Mouse (Mus musculus) adrenal gland, postnatal 25 days (tissue): ENCODE results near the gene Luc7l3. TPM values are rescaled to one million over a fixed set of nuclear protein-coding genes. Genes with fewer than 3 reads are reported as not detected.

Experiments
- DNase-seq: peaks from one replicate; pipeline ENCODE4 v3.0.0; 2021; ENCODE audit warnings: mixed read lengths
- total RNA-seq: library from RNA; stranded (reverse); gene quantifications from 2 replicates; pipeline ENCODE4 v1.2.3, GENCODE M21; 2021

Gene Luc7l3
- total RNA-seq, 1 experiment from 2014 or later, result 97.2 TPM

DNA sequence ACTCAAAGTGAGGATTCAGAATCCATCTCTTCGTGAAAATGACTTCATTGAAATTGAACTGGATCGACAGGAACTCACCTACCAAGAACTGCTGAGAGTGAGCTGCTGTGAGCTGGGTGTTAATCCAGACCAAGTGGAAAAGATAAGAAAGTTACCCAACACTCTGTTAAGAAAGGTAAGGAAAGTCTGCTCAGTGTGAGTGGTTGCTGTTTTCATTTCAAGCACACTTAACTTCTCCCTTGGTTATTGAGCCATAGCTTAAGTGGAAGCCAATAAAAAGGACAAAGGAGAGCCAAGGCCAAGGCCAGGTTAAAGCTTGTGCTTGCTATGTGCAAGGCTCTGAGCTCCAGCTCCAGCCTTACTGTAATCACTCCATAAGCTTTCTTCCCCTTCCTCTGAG, 16.6 kb upstream of the Luc7l3 start:
- no peak for DNase-seq

DNA sequence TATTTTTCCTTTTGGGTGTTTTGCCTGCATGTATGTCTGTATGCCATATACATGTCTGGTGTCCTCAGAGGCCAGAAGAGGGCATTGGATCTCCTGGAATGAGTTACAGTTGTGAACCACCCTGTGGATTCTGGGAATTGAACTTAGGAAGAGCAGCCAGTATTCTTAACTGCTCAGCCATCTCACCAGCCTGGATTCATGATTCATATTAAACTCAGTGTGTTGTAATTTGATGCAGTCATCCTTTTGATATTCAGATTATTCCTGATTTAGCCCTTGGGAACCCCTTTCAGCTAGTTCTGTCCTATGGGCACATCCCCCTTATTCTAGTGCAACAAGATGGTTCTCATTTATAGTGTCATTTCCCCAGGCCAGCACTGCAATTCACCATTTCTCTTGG, 14.8 kb upstream of the Luc7l3 start:
- DNase-seq, result no peak

DNA sequence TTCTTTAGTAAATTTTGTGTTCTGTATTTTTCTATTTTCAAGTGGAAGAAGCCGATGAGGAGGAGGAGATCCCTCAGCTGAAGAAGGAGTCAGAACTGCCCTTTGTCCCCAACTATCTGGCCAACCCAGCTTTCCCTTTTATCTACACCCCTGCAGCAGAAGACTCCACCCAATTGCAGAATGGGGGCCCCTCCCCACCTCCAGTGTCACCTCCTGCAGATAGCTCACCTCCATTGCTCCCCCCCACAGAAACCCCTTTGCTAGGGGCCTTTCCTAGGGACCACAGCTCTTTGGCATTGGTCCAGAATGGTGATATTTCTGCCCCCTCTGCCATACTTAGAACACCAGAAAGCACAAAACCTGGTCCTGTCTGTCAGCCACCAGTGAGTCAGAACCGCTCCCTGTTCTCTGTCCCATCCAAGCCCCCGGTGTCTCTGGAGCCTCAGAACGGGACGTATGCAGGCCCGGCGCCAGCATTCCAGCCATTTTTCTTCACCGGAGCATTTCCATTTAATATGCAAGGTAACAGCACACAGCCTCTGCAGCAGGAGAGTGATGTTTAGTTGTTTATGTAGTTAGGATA, 12.7 kb upstream of the Luc7l3 start:
- DNase-seq, result no peak

- DNase-seq, result no peak
Measured at GRCm38 (mm10) chr11:94332726-94333125, 10.9 kb upstream of the Luc7l3 start.

DNA sequence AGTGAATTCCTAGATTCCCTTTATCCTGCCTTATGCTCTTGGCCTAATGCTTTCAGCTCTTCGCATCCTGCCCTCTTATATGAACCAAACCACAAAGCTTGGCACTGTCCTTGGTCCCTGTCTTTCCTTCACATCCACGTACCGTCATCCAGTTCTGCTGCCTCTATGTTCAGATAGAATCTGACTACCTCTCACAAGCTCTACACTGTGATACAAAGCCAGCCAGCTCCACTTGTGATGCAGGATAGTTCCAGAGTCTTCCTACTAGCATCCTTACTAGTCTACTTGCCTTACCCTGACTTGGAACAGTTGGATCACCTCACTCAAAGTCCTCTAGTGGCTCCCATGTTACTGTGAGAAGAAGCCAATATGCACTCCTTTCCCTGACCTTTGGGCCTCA, 8.4 kb upstream of the Luc7l3 start:
- DNase-seq, result no peak

- DNase-seq, result peak; percentile 32
Measured at GRCm38 (mm10) chr11:94329270-94329891, 7.6 kb upstream of the Luc7l3 start.

- DNase-seq, result no peak
Measured at GRCm38 (mm10) chr11:94328644-94329025, 6.8 kb upstream of the Luc7l3 start.

- peak; percentile 93 for DNase-seq
Measured at GRCm38 (mm10) chr11:94327693-94328643, 6.2 kb upstream of the Luc7l3 start, which contains the start of gene Ankrd40. Gene Ankrd40 (plus strand): TSS chr11:94328001.

DNA sequence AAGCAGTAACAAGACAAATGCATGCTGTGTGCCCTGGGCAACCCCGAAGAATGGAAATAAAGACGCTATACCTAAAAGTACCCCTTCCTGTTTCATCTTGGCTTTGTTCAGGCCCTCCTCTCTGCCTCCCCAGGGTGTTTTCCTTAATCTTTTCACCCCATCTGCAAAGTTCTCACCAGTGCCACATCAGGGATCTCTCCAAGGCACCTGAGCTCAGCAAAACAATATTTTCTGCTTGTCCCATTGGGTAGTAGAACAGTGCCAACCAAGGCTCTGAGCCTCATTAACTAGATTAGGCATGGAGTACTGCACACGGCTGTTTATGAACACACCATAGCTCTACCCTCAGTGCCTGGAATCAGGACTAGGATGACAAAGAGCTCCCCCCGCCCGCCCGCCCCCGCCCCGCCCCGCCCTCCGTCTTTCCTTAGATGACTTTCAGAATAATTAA, 5.2 kb upstream of the Luc7l3 start:
- no peak for DNase-seq

- DNase-seq, result no peak
Measured at GRCm38 (mm10) chr11:94324618-94325017, 2.8 kb upstream of the Luc7l3 start.

DNA sequence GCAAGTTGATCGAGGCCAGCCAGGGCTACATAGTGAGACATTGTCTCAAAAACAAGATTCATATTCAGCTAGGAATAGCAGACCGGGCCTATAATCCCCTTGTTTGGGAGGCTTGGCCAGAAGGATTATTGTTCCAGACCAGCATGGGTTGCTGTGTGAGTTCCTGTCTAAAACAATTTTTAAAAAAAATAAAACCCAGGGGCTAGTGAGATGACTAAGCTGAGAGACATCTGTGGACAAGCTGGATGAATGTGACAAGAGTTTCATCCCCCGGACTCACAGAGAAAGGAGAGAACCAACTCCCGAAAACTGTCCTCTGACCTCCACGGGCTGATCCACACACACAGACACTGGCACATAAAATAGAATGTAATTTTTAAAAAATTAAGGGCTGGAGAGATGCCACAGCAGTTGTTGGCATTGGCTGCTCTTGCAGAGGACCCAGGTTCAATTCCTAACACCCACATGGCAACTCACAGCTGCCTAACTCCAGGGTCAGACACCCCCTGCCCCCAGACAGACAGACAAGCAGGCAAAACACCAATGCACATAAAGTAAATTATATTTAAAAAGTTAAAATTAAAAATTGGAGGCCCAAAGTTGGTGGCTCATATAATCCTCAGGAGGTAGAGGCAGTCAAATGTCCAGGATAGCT, 1.6 kb upstream of the Luc7l3 start:
- DNase-seq, result no peak

DNA sequence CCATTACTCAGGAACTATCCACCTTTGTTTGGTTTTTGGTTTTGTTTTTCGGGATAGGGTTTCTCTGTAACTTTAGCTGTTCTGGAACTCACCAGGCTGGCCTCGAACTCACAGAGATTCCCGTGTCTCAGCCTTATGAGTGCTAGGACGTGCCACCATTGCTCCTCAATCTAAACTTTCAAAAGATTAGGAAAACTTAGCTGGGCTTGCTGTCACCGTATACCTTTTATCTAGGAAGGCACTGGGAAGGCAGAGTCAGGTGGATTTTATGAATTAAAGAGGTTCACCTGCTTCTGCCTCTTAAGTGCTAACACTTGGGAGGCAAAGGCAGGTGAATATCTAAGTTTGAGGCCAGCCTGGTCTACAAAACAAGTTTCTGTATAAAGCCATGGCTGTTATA, 848 bp upstream of the Luc7l3 start:
- no peak for DNase-seq

GRCm38 (mm10) chr11:94320969-94321930, 538 bp downstream of the Luc7l3 start:
- peak; percentile 57 for DNase-seq

- DNase-seq, result no peak
Measured at GRCm38 (mm10) chr11:94318056-94318455, 3.7 kb downstream of the Luc7l3 start.

DNA sequence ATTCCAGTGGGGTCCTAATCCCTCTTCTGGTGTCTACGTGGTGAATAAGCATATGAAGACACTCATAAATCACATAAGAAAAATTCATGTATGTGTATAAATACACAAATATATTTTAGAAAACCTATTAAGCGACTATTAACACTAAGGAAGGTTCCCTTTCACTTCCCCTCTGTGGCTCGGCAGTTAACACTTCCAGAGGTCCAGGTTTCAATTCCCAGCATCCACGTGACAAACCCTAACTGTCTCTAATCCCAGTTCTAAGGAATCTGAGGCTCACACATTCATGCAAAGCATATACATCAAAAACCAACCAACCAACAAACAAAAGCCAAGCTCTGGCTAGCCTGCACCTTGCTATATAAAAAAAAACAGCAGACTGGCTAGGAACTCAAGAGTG, 4.3 kb downstream of the Luc7l3 start:
- no peak for DNase-seq

DNA sequence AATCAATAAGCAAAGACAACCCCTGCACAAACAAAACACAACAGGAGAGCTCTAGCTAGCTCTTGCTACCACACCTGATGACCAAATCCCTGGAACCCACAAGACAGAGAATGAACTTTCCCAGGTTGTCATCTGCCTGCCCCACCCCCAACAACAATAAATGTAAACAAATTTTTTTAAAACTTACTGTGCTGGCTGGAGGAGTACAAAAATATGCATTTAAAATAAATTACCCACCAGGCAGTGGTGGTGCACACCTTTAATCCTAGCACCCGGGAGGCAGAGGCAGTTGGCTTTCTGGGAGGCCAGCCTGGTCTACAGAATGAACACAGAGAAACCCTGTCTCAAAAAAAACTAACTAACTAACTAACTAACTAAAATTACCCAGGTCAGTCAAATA, 4.8 kb downstream of the Luc7l3 start:
- DNase-seq, result no peak

GRCm38 (mm10) chr11:94316528-94316927, 5.3 kb downstream of the Luc7l3 start:
- no peak for DNase-seq

- no peak for DNase-seq
Measured at GRCm38 (mm10) chr11:94315308-94315707, 6.5 kb downstream of the Luc7l3 start.

DNA sequence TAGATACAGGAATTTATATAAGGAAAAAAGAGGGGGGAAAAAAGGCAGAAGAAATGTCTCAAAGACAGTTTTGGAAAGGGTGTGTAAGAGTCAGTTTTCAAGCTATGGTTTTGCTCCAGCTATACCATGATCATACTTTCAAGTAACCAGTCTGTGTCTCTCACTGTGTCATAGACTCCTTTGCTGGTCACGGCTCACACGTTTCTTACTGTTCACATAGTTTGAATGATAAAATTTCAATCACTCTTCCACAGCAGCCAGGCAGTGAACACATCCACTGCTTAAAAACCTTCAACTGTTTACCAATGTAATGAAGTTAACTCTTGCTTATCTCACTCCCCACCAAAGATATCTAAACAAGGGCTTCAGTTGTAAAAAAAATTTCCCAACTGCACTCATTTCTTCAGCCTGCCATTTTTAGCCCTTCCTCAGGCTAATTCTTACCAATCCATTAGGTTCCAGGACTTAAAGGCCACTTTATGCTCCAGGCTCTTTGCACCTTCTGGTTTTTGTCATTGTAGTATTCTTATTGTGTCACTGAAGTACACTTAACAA, 7.6 kb downstream of the Luc7l3 start:
- DNase-seq, result no peak

DNA sequence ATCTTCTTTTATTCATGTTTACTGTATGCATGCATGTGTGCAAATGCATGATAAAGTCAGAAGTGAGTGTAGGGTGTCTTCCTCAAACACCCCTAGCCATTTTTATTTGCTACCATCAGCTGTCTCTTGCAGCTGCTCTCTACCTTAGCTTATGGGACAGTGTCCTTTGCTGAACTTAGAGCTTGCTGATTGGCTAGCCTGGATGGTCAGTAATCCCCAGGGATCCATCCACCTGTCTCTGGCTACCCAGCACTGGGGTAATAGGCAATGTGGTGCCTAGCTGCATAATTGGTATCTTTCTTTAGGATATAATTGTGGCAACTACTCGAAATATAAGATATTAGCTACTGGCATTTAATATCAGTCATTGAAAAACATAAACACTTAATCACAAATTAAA, 9.1 kb downstream of the Luc7l3 start:
- no peak for DNase-seq
